Mouse (Mus musculus) hindbrain, embryonic 15.5 days (tissue): Measurements from ENCODE around the gene Eif3k. TPM values are rescaled to one million over a fixed set of nuclear protein-coding genes. Genes with fewer than 3 reads are reported as not detected.

ENCODE experiments used
- ATAC-seq: fragments of 200-750 bp; cut with Nextera tagmentation; 2 replicates; pipeline ENCODE4 v1.8.0; 2017; ENCODE audit warnings: low read depth, moderate number of reproducible peaks, moderate TSS enrichment; ENCODE audit not compliant: low FRiP score
- H3K27ac ChIP-seq: fragments of 300-500 bp; sonication (generic); replicated peaks from 2 replicates; pipeline ENCODE4 v1.5.1; 2015; ENCODE audit warnings: mild to moderate bottlenecking, inconsistent platforms
- H3K27me3 ChIP-seq: fragments of 300-500 bp; sonication (generic); 2 replicates; pipeline ENCODE4 v1.6.1; 2015; ENCODE audit warnings: control low read depth, inconsistent platforms
- H3K36me3 ChIP-seq: fragments of 300-500 bp; sonication (generic); 2 replicates; pipeline ENCODE4 v1.6.1; 2015; ENCODE audit warnings: control low read depth, inconsistent platforms
- H3K4me1 ChIP-seq: fragments of 300-500 bp; sonication (generic); replicated peaks from 2 replicates; pipeline ENCODE4 v1.6.1; 2015; ENCODE audit warnings: control low read depth, inconsistent platforms
- H3K4me2 ChIP-seq: fragments of 300-500 bp; sonication (generic); 2 replicates; pipeline ENCODE4 v1.6.1; 2015; ENCODE audit warnings: moderate library complexity, mild to moderate bottlenecking, inconsistent platforms
- H3K4me3 ChIP-seq: fragments of 300-500 bp; sonication (generic); 2 replicates; pipeline ENCODE4 v1.5.1; 2015; ENCODE audit warnings: mild to moderate bottlenecking, inconsistent platforms
- H3K9ac ChIP-seq: fragments of 300-500 bp; sonication (generic); 2 replicates; pipeline ENCODE4 v1.6.1; 2015; ENCODE audit warnings: inconsistent platforms
- H3K9me3 ChIP-seq: fragments of 300-500 bp; sonication (generic); 2 replicates; pipeline ENCODE4 v1.6.1; 2016; ENCODE audit warnings: control low read depth, inconsistent platforms
- WGBS: fragments of 180-500 bp; shearing (Covaris S2); methylation state at CpG from one replicate; pipeline ENCODE4 v1.1.7; 2015; 5-methylcytosine and 5-hydroxymethylcytosine counted together
- polyA plus RNA-seq: library from polyadenylated mRNA; unstranded; fragments of >200 nt; fragmentation: Nextera tagmentation; extraction: Ambion mirVana; gene quantifications from 2 replicates; pipeline ENCODE4 v1.2.1, GENCODE M21; 2015

The Eif3k gene
- polyA plus RNA-seq, 1 experiment from 2014 or later: 283 TPM

DNA sequence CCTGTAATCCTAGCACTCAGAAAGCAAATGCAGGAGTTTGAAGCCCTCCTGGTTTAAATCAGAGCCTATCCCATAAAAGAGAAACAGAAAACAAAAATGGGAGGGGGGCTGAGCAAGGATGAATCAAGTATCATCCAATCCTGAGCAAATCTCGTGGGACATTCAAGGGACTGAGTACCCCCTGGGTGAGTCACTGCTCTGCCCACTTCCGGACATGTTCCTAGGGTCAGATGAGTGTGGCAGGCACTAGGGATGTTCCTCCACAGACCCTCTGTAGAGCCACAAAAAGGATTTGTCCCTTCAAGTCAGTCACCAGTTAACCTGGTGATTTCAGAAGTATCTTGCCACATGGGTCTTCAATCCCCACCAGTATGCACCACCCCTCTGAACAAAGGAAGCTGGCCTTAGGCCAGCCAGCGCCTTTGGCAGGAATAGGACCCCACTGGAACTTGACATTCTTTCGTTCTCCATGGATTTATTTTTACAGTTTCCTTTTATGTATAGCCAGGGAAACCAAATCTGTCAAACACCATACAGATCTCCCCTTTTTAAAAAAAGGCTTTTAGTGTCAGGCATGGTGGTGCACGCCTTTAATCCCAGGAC is 26.3 kb downstream of the Eif3k start:
- Histone ChIP-seq H3K4me1 (peaks cover 58% of the 10 kb centered on the region), H3K4me3 (no peak overlapping the region), H3K9me3 (no peaks in the 10 kb centered on the region), H3K27ac (peak overlapping the region; percentile 50; the same call in 1 of the 2 replicates), H3K4me2 (no peak overlapping the region), H3K36me3 (no peaks in the 10 kb centered on the region), H3K9ac (no peak overlapping the region), H3K27me3 (no peaks in the 10 kb centered on the region)
- ATAC-seq: peak; percentile 15; the same call in 1 of the 2 replicates
- 41% methylated on average over 5 of the region's 5 CpGs for WGBS

DNA sequence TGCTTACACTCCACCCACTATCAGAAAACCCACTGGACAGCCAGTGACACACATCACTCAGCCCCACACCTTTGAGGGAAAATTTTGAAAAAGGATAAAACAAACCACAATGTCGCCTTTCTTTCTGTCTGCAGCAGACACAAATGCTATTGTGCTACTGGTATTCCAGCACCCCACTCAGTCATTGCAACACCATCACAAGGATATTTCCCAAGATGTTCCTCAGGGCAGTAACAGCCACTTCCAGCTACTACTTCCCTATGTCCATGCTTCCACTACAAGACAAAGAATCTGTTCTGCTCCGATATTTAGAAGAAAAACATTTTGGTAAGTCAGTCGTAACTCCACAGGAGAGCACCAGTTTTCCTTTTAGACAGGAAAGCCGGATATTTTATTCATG is 26.9 kb downstream of the Eif3k start:
- Histone ChIP-seq H3K9ac (no peak overlapping the region), H3K4me1 (peaks cover 52% of the 10 kb centered on the region), H3K27me3 (no peaks in the 10 kb centered on the region), H3K4me2 (no peak overlapping the region), H3K27ac (0 out of 2 replicates have a peak overlapping the region, but pooled peaks have one; percentile 33), H3K36me3 (no peaks in the 10 kb centered on the region), H3K9me3 (no peaks in the 10 kb centered on the region), H3K4me3 (no peak overlapping the region)
- ATAC-seq: no peak
- WGBS: 75% methylated on average over 4 of the region's 4 CpGs

DNA sequence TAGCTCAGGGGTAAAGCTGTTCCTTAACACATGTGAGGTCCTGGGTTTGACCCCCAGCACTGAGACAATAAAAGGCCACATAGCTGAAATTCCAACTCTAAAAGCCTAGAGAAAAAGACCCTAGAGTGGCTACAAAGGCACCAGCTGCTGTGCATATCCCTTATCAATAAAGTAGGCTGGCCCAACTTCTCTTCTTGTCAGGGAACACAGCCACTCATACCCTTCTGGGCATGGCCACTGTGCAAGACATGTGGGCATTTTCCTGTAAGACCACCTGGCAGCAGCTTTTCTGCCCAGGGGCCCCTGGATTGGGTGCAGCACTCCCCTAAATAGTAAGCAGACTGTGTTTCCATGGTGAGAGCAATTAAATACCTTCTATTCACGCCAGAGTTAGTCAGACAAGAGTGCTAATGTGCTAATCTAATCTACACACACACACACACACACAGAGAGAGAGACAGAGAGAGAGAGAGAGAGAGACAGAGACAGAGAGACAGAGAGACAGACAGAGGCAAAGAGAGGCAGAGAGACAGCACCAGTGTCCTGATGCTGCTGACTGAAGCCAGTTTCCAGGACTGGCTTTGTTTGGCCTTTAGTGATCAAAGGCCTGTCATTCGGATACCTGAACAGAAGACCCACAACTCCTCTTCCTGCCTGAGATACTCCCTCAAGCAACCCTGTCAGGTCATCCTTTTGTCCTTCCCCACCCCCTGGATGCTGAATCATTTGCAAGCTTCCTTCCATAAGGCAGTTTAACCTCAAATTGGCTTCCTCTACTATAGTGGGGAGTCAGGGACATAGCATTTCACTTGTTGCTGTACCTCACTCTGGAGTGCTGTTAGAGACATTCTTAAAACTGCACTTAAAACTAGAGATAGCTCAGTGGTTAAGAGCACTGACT is 27.9 kb downstream of the Eif3k start:
- ATAC-seq: peak; percentile 40; the same call in 1 of the 2 replicates
- no peak overlapping the region for H3K9ac ChIP-seq
- peak overlapping the region; percentile 35 for H3K27ac ChIP-seq
- no peaks in the 10 kb centered on the region for H3K27me3 ChIP-seq
- H3K4me2 ChIP-seq: no peak overlapping the region
- H3K36me3 ChIP-seq: no peaks in the 10 kb centered on the region
- 11% methylated on average over 2 of the region's 2 CpGs for WGBS
- no peaks in the 10 kb centered on the region for H3K9me3 ChIP-seq
- H3K4me3 ChIP-seq: no peak overlapping the region
- peaks cover 41% of the 10 kb centered on the region for H3K4me1 ChIP-seq

DNA sequence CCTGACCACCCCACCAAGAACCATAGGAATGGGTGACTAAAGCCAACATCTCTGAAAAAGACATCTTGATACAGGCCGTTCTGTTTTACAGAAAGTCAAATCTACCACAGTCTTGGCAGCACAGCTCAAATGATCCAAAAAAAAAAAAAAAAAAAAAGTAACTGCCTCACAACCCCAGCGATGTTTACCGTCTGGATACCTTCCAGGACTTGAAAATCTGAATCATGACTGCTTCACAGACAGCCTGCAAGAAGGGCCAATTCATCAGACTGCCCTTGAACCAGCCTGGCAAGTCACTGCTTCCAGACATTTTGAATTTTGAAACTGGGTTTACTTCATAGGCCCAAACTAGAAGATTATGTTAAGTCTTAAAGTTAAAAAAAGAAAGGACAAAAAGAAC is 28.9 kb downstream of the Eif3k start:
- H3K27ac ChIP-seq: 0 out of 2 replicates have a peak overlapping the region, but pooled peaks have one; percentile 6
- H3K4me3 ChIP-seq: no peak overlapping the region
- WGBS: 31% methylated on average over 3 of the region's 3 CpGs
- no peak overlapping the region for H3K4me2 ChIP-seq
- no peaks in the 10 kb centered on the region for H3K27me3 ChIP-seq
- H3K4me1 ChIP-seq: peaks cover 34% of the 10 kb centered on the region
- no peak for ATAC-seq
- H3K9ac ChIP-seq: no peak overlapping the region
- no peaks in the 10 kb centered on the region for H3K36me3 ChIP-seq
- no peaks in the 10 kb centered on the region for H3K9me3 ChIP-seq

DNA sequence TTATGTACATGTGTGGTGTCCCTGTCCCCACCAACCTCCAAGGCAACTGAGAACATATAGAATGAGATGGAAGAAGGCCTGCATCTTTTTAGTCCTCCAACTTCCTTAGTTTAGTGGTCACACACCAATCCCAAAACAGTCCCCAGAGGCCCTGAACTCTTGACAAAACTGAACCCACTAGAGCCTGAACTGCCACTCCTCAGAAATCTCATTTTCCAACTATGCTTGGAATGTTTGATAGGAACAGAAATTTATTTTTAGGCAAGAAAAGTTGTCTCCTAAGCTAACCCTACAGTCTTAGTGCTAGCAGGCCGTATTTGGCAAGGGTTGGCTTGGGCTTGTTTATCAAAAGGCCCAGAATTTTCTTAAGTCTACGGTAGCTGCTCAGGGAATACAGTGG is 29.9 kb downstream of the Eif3k start:
- 87% methylated on average over 2 of the region's 2 CpGs for WGBS
- H3K4me1 ChIP-seq: peaks cover 31% of the 10 kb centered on the region
- no peak for ATAC-seq

DNA sequence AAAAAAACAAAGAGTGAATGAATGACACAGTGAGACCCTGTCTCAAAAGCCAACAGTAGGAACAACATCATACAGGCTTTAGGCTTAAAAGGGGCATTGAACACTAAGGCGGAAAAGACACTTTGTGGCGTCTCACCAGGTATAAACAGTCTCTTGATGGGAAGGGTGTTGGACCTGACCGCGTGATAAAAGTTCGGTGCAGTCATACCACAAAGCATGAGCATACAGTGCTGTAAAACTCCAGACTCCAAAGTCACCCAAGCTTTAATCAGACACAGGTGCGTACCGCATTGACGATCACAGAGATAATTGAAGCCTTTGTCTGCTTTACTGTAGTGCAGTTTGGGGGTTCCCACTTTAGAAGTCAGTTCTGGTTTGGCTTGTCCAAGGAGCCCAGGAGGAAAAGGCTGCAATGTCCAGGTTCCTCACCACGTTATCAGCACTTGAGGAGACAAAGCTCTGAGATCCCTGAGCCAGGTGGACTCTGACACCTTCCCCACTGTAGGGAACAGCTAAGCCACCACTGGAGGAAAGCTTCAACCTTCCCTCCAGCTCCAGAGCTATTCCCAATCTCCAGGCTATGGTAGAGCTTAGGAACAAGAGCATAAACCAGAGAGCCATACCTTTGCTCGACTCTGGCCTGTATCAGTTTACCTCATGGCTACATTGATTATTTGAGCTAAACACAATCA is 31.2 kb downstream of the Eif3k start:
- Histone ChIP-seq H3K9me3 (no peaks in the 10 kb centered on the region), H3K9ac (no peak overlapping the region), H3K27me3 (no peaks in the 10 kb centered on the region), H3K4me2 (no peak overlapping the region), H3K27ac (no peak overlapping the region), H3K4me3 (no peak overlapping the region), H3K36me3 (no peaks in the 10 kb centered on the region), H3K4me1 (peaks cover 34% of the 10 kb centered on the region)
- no peak for ATAC-seq
- 95% methylated on average over 10 of the region's 10 CpGs for WGBS

More for the DNA sequence above, 29.9 kb downstream of the Eif3k start:
- H3K36me3 ChIP-seq: no peaks in the 10 kb centered on the region
- H3K4me2 ChIP-seq: no peak overlapping the region
- H3K9ac ChIP-seq: no peak overlapping the region
- H3K9me3 ChIP-seq: no peaks in the 10 kb centered on the region
- H3K27ac ChIP-seq: no peak overlapping the region
- H3K4me3 ChIP-seq: no peak overlapping the region
- H3K27me3 ChIP-seq: no peaks in the 10 kb centered on the region

DNA sequence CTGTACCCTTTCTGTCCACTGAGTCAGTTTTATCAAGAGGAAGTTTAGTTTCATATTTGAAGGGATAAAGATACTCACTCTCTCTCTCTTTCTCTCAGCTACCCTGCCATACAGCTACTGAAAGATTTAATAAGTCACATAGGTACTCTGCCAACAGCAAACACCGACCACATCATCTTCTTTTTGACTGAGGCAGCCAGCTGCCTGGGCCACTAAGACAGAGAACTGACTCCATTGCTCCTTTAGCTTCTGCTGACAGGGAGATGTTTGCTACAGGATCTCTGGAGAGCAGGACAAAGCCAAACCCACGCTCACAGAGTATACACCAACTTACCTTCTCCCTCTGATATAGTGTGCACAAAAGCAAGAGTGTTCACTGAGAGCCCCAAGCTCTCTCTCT is 32.4 kb downstream of the Eif3k start:
- WGBS: 86% methylated on average over 2 of the region's 2 CpGs
- Histone ChIP-seq H3K27ac (no peak overlapping the region), H3K27me3 (no peaks in the 10 kb centered on the region), H3K4me1 (peaks cover 37% of the 10 kb centered on the region), H3K9me3 (no peaks in the 10 kb centered on the region), H3K4me3 (no peak overlapping the region), H3K36me3 (no peaks in the 10 kb centered on the region), H3K9ac (no peak overlapping the region), H3K4me2 (no peak overlapping the region)
- ATAC-seq: no peak

DNA sequence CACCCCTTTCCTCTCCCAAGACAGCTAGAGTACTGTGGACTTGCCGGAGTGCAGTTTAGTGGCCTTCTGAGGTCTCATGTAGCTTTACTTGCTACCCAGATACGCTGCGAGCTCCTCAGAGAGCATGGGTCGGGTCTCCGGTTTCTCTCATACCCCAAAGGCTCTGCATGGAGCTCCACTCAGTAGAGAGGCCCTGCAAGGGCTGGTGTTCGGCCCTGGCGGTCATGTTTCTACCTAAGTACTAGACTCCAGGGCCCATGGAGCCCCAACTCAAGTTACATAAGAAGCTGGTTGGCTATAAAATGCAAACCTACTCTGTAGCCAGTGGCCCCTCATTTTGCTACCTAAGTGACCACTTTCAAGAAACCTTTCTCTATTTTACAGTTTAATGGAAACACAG is 32.9 kb downstream of the Eif3k start:
- no peak overlapping the region for H3K27ac ChIP-seq
- 97% methylated on average over 7 of the region's 7 CpGs for WGBS
- ATAC-seq: no peak

DNA sequence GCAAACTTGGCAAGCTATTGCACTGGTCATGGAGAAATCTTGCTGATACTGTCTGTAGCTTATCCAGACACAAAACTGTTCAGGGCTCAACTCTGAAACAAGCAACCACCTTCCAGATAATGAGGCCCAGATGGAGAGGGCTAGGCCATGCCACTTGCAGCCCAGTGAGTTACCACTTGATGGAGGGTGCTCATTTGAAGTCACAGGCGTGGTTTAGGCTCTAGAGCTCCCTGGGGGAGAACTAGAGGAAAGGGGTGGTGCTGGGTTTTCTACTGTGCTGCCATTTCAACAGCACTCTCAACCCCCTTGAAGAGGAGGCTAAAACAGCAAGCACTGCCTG is 35.4 kb downstream of the Eif3k start:
- ATAC-seq: no peak
- Histone ChIP-seq H3K27ac (0 out of 2 replicates have a peak overlapping the region, but pooled peaks have one; percentile 5), H3K27me3 (no peaks in the 10 kb centered on the region), H3K36me3 (no peaks in the 10 kb centered on the region), H3K4me2 (no peak overlapping the region), H3K4me1 (peaks cover 16% of the 10 kb centered on the region), H3K9me3 (no peaks in the 10 kb centered on the region), H3K4me3 (no peak overlapping the region), H3K9ac (no peak overlapping the region)
- 59% methylated on average over 1 of the region's 1 CpGs for WGBS

More for the DNA sequence above, 32.9 kb downstream of the Eif3k start:
- H3K4me1 ChIP-seq: peaks cover 32% of the 10 kb centered on the region
- H3K36me3 ChIP-seq: no peaks in the 10 kb centered on the region
- no peak overlapping the region for H3K4me3 ChIP-seq
- H3K4me2 ChIP-seq: no peak overlapping the region
- H3K27me3 ChIP-seq: no peaks in the 10 kb centered on the region
- no peak overlapping the region for H3K9ac ChIP-seq
- H3K9me3 ChIP-seq: no peaks in the 10 kb centered on the region

DNA sequence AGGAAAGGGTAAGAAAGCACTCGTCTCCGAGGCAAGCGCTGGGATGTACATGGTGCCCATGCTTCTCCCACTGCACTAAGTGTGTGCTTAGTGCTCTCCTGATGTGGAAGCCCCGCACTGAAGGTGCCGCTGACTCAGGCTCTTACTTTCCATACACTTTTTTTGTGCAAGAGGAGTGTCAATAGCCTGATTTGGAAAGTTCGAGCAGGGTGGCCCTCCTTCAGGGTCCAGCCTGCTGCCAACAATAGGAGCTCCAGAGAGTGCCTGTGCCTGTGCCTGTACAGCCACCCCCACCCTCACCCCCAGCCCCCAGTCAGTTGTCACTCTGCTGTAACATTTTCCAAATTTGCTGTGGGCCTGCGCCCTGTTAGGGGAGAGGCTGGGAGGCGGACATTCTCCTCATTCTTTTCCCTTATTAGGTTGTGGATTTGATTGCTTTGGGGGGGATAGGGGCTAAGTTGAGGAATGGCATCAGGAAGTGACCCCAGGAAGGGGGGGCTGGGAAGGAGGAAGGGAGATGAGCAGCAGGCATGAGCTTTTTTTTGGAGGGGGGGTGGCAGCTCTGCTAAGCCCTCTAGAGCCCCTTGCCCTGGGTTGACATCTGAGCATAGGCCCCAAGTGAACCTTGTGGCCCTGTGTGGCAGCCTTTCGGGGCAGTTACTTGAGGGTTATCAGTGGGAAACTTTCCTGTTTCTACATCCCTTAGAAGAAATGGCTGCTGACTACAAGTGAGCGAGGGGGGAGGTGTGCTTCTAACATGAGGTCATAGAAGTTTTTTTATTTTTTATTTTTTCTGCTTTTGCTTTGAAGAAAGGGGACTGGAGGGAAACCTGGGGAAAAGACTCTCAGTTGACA is 36.0 kb downstream of the Eif3k start:
- Histone ChIP-seq H3K27me3 (no peaks in the 10 kb centered on the region), H3K27ac (peak overlapping the region; percentile 33; the same call in 1 of the 2 replicates), H3K36me3 (no peaks in the 10 kb centered on the region)

DNA sequence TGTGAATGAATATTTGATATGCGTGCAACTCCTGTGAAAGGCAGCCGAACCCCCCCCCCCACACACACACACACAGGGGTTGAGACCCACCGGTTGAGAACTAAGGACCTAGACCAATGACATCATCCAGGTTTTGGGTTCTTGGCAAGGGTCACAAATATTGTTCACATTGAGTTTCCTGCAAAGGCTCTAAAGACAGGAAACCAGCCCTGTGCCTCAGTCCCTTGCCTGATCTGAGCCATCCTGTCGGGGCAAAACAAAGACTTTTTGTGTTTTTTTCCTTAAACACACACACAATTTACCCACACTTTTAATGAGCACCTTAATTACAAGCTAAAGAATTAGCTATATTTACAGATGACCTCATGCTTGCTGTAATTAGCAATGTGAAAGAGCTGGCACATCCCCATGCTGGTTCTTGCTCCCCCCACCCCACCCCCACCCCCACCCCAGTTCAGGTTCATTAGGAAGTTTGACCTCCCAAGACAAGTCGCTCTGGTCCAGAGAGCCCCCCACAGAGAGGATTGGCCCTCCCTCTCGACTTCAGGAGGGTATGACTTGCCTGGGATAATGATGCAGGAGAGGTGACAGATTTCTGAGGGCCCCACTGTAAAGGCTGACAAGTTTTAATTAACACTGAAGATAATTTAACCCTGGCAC is 36.8 kb downstream of the Eif3k start:
- H3K4me3 ChIP-seq: no peak overlapping the region
- no peaks in the 10 kb centered on the region for H3K27me3 ChIP-seq
- peaks cover 21% of the 10 kb centered on the region for H3K4me1 ChIP-seq
- WGBS: 61% methylated on average over 6 of the region's 6 CpGs
- H3K9ac ChIP-seq: no peak overlapping the region
- H3K36me3 ChIP-seq: no peaks in the 10 kb centered on the region
- H3K4me2 ChIP-seq: no peak overlapping the region
- no peaks in the 10 kb centered on the region for H3K9me3 ChIP-seq
- peak overlapping the region; percentile 33; the same call in 1 of the 2 replicates for H3K27ac ChIP-seq
- ATAC-seq: peak; percentile 12; the same call in 1 of the 2 replicates

More for the DNA sequence above, 36.0 kb downstream of the Eif3k start:
- Histone ChIP-seq H3K4me2 (no peak overlapping the region), H3K9ac (no peak overlapping the region), H3K9me3 (no peaks in the 10 kb centered on the region), H3K4me3 (no peak overlapping the region), H3K4me1 (peaks cover 16% of the 10 kb centered on the region)
- 43% methylated on average over 10 of the region's 10 CpGs for WGBS
- 0 out of 2 replicates have a peak, but pooled peaks have one; percentile 13 for ATAC-seq
